Mouse (Mus musculus): ENCODE data around the gene Fbxo44. TPM values are rescaled to one million over a fixed set of nuclear protein-coding genes. Genes with fewer than 3 reads are reported as not detected.
"Not testable (repeated sequence)": the region's sequence is repeated elsewhere in the genome, so short reads cannot be mapped to it uniquely, and the experiment has no call there.

Fbxo44 gene
- polyA plus RNA-seq, 1 experiment from 2014 or later: 10.9 TPM

DNA sequence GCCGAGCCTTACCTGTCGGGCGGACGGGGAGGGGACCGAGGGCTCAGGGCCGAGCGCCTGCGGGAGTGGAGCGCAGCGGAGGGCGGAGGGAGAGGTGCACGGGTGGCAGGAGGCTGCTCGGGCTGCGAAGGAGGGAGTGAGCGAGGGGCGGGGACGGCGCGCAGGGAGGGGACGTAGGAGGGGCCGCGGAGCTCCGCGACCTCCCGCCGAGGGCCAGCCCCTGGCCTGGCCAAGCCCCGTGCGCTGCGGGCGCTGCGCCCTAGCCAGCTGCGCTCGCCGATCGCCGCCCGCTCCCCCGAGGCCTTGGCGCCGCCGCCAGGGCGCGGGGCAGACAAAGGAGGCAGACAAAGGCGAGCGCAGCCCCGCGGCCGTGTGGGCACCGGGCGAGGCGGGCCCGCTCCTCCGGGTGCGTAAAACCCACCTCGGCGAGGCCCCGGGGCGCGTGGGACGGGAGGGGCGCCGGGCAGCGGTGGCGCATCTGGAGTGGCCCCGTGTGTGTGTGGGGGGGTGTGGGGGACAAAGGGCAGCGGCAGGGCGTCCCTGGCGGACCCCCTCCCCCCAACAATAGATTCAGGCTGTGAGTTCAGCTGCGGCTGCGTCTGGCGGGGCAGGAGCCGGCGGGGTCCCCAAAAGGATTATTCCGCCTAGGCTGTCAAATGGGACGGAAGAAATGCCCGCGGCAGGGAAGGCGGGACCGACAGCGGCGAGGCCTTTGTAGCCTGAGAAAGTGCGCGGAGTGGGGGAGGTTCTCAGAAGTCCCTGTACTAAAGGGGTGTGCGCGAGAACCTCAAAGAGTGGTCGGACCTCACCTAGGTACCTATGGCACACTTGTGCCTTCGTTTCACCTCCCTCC lies 29.5 kb downstream of the Fbxo44 start, which contains the start of gene Draxin:
Gene Draxin (minus strand): TSS at position 138 of the 853 bp plus-strand sequence.
- no peak for DNase-seq (ENCODE audit: low spot score)

DNA sequence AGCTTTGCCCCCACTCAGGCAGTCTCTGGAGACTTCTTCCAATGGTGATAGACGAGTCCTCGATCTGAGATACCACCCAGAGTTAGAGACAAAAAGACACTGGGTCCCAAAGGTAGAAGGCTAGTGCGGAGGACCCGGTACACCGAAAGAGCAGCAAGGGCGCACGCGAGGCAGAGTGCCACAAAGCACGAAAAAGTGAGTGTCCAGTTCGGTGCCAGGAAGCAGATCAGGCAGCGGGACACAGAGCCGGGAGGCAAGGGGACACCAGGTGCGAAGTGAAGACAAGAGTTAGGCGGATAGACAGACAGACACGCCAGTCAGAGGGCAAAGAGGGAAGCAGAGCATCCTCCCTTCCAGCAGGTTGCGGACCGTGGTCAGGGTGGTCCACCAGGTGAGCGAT lies 30.1 kb downstream of the Fbxo44 start, which contains the start of gene Mad2l2:
Gene Mad2l2 (plus strand): TSS at position 252 of the 400 bp plus-strand sequence.
- DNase-seq (ENCODE audit: low spot score): no peak

DNA sequence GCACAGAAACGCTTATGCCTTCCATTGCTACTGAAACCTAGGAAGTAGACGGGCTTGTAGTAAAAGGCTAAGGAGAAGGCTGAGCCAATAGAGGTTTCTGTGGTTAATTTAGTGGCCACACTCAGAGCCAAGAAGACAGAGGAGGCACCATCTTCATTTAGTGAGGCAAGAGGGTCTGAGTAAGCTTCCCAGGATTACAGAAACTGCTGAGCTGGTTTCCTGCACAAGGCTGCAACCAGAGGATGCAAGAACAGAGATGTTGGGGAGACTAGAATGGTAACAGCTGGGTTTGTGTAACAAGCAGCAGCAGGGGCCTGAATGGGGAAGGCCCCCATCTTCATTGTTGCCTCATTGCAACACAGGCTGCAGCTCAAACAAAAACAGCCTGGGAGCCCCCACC lies 31.6 kb downstream of the Fbxo44 start:
- DNase-seq (ENCODE audit: low spot score): no peak

DNA sequence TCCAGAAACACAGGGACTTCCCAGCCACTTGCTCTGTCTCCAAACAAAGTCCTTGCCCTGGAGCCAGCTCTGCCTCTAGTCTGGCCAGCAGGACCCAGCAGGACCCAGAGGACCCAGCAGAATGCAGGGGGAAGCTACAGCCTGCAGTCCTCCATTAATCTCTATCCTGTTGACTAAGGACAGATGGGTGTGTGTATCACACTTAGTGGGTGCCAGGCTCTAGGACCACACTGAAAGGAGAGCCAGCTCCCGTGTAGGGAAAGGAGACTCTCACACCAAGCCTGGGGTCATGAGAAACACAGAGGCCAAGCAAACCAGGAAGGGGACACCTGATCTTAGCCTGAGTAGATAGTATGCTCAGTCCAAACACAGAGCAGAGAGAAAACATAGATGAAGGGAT lies 32.0 kb downstream of the Fbxo44 start:
- DNase-seq (ENCODE audit: low spot score): no peak

DNA sequence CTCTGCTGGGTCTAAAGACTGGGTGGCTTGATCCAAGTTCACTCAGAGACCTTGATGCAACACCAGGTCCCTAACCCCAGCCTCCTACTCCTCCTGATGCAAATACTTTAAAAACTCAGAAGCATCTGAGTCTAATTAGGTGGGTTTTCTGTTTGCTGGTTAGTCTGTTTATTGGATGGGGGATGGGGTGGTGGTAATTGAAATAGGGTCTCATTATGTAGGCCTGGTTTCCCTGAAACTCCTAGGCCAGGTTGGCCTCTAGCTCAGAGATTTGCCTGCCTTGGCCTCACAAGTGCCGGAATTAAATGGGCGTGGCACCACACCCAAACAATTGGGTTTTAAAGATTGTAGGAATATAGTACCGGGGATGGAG lies 37.6 kb downstream of the Fbxo44 start:
- DNase-seq (ENCODE audit: low spot score): no peak

DNA sequence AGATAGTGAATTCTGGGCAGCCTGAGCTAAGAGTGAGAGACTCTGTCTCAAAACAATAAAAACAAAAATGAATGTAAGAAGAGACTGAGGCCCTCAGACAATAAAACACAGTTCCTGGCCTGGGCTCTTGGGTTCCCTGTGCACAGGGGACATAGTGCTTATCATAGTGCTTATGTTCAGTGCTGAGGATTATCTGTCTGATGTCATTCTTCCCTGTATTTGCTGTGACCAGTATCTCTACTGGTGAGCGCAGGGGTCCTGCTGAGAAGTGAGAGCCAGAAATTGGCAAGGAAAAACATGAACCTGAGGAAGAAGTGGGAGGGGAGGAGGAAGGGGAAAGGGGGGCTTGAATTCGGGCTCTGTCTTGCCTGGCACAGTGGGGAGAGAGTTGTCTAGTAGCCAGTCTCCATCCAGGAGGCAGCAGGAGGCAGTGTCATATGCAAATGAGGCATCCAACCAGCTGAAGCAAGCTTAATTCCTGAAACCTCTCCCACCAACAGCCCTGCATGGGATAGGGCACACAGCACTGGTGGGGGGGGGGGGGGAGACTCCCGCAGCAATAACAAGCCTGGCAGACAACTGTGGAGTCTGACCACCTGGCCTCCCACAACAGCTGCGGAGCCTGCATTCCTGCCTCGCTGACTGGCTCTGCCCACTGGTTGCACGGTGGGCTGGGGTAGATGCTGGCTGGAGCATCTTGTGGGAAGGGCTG lies 38.1 kb downstream of the Fbxo44 start:
- no peak for DNase-seq (ENCODE audit: low spot score)

DNA sequence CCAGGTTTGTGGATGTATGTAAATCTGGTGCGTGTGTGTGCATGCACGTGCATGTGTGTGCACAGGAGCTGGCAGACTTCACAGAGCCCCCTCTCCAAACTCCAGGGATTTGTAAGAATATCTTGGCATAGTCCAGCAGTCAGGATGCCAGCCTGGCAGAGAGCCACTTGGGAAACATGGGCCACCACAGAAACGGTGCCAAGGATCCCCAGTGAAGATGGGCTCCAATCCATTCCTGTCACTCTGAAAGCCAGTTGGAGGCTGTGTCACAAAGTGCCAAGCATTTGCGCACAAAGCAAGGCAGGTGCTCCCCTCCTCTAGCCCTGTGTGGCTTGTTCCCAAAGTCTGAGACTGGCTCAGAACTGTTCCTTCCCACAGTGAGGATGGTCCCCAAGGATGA lies 38.9 kb downstream of the Fbxo44 start:
- no peak for DNase-seq (ENCODE audit: low spot score)

DNA sequence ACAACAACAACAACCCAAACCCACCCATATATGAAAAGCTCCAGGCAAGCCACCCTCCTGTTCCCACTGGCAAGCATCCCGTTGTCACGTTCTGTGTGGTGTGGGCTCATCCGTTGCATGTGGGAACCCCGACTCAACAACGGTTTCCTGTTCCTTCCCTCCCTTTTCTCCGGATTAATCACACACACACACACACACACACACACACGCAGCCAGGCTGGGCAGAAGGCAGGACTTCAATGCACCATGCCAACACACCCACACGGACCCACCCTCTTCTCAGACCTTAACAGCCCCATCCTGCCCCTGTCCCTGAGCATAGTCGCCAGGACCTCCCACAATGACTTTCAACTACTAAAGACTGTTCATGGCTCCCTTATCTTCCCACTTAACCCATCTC lies 39.7 kb downstream of the Fbxo44 start:
- no peak for DNase-seq (ENCODE audit: low spot score)

DNA sequence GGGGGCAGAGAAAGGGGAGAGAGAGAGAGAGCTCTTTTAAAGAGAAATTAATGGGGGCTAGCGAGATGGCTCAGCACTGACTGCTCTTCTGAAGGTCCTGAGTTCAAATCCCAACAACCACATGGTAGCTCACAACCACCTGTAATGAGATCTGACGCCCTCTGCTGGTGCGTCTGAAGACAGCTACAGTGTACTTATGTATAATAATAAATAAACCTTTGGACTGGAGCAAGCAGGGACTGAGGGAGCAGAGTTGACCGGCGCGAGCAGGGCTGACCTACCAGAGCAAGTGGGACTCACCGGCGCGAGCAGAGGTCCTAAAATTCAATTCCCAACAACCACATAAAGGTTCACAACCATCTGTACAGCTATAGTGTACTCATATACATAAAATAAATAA lies 40.7 kb downstream of the Fbxo44 start:
- not testable (repeated sequence) for DNase-seq (ENCODE audit: low spot score)

DNA sequence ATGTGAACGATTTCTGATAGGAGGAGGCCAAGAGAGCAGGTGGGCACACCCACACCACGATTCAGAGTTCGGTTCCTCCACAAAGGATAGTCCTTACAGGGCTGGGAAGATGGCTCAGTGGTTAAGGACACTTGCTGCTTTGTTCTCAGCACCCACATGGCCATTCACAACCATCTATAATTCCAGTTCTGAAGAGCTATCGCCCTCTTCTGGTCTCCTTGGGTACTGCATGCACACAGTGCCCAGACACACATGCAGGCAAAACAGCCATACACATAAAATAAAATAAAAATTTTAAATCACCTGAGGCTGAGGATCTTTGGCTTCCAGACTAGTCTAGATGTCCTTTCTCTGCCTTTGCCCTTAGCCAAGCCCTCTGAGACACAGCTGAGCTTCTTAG lies 42.9 kb downstream of the Fbxo44 start:
- DNase-seq (ENCODE audit: low spot score): no peak

DNA sequence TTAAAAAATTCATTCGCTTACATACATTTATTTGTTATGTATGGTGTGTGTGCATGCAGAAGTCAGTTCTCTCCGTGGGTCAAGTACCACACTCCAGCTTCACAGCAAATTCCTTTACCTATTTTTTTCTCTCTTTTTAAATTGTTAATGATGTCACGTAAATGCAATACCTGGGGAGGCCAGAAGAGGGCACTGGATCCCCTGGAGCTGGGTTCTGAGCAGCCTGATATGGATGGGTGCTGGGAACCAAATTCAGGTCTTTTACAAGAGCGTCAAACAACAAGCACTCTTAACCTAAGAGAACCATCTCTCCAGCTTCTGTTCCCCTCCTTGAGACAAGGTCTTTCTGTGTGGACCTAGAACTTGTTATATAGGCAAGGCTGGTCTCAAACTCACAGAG lies 43.6 kb downstream of the Fbxo44 start:
- DNase-seq (ENCODE audit: low spot score): no peak

DNA sequence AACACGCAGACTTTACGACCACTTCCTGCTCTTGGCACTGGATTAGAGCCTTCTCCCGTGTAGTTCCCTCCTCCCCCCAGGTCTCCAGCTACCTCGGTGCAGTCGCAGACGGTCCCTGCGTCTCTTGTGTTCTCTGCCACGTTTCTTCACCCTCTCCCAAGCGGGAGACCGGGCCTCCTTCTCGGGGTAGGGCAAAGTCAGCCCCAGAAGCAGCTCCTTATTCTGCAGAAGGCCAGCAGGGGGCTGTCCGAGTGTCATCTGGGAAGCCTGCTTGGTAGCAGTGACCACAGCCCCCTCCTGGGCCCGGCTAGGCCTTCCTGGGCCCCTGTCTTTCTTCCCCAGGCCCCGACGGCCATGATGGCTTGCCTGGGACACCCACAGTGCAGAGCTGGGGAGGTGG lies 44.8 kb downstream of the Fbxo44 start:
- DNase-seq (ENCODE audit: low spot score): no peak

DNA sequence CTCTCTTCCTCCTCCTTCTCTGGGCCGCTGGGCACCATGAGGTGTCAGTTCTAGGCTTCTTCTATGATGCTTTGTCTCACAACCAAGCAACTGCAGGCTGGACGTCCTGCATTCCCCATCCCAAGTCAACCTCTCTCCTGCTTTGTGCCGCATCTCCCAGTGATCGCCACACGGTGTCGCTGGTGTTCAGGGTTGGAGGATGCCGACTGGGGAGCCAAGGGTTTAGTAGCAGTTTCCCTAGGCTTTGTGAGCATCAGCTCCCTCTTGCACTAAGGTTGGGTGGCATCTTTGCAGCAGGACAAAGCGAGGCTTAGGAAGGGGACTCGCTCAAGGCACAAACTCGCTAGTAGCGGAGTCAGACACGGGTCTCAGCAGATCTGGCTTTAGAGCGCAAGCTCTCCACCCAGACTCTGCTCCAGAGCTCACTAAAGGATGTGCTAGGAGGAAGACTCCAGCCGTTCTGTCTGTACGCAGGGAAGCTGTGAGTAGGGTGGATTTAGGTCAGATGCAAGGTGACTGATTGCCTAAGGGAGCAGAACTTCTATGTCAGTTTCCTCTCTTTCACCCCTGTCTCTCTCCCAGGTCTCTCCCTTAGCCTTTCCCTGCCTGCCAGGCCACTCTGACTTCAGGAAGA lies 45.4 kb downstream of the Fbxo44 start:
- DNase-seq (ENCODE audit: low spot score): peak; percentile 82

DNA sequence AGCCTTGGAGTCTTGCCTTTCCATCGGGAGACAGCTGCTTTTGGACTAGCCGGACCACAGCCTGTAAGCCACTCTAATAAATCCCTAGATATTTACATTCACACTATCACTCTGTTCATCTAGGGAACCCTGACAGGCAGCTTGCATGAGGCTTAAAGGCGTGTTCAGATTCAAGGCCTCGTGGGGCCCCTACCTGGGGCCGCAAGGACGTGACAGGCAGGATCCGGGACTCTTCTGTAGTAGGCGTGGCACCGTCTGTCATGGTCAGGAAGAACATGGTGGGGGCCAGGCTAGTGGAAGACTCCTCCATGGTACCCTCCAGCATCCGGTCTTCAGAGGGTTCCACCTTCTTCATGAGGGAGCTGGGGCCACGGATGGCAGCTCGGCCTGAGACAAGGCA lies 47.8 kb downstream of the Fbxo44 start:
- DNase-seq (ENCODE audit: low spot score): no peak

DNA sequence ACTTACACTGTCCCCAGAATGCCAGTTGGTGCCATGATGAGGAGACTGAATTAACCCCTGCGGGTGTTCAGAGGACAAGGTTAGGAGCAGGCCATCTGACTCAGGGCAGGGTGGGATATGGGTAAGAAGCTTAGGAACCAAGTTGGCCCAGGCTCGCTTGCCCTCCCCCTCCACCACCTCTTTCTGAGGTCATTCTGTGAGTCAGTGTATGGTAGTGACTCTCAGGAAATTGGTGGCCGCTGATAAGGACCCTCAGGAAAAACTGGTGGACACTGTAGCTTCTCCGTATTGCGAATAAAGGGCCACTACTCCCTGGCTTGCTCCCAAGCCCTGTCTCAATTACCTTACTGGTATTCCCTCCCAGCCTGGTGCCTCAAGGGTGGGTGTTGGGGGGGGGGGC lies 51.1 kb downstream of the Fbxo44 start:
- DNase-seq (ENCODE audit: low spot score): no peak

DNA sequence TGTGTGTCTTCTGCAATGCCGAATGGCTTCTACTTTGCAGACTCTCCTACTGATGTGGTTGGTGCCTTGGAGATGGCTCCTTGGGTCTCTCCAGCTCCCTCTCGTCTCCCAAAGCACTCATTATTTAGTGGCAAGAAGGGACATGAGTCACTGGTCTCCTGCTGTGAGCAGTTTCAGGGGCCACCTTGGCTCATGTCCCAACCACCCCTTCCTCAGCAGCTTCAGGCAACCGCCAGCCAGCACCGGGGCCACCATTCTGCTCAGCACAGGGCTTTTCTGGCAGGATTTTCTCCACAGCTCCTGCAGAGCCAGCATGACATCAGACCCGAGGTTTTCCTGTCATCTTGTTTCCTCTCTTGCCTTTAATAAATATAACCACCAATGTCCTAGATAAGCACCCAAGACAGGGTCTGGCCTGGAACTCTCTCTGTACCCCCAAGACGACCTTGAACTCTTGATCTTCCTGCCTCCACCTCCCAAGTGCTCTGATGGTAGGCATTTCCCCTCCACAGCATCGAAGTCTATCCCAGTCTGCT lies 51.6 kb downstream of the Fbxo44 start:
- no peak for DNase-seq (ENCODE audit: low spot score)

DNA sequence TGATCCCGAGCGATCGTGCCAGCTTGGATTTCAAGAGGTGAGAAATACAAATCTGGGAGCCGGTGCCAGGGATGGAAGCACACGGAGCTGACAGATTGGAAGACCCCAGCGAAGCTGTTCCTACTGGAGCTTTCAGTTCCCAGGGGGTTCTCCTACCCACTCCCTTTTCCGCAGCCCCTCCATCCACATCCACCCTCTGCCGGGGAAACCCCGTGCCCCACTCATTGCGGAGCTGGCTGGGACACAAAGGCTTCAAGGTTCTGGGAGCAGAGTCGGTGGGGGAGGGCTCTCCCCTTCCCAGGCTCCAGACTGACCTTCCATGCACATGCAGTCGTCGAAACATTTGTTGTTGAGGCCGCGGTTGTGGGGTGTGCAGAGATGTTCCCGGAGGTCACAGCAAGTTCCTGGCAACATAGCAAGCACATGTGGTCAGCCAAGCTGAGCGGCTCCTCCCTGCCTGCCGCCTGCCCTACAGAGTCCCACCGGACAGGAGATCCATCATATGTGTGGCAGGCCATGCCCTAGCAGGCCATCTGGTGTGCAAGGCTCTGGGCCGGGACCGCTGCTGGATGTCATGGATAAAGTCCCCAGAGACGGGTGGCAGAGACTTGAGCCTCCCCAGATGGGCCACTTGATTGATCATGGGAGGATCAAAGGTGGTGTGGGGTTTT lies 52.5 kb downstream of the Fbxo44 start:
- no peak for DNase-seq (ENCODE audit: low spot score)

DNA sequence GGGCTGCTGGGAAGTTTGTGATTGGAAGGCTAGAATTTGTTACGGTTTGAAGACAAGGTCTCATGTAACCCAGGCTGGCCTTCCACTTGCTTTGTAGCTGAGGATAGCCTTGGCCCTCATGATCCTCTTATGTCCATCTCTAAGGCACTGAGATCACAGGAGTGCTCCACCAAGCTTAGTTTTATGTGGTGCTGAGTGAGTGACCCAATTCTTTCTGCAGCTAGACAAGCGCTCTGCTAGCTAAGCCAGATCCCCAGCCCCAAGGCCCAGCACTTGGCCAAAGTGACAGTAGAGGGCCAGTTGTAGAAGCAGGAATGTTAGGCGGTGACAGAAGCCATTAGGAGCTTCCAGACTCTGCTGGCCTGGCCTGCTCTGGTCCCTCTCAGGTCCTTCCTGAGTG lies 56.1 kb downstream of the Fbxo44 start:
- no peak for DNase-seq (ENCODE audit: low spot score)
